ENCODE assay signal across 28 mouse cellular contexts in the genomic region with DNA sequence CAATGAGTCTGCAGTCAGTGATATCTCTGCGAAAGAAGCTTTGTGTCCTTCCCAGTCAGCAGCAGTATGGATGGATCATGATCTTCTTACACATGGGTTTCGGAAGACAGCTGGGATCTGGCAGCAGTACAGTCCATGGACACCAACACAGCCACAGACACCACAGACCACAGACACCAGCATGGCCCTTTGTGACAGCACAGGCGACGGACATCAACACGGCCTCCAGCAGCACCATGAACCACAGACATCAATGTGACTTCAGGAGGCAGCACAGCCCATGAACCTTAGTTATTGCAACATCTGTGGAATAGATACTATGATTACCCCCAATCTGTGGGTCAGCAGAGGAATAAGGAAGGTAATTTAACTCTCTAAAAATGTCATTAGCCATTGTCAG. TPM values are rescaled to one million over a fixed set of nuclear protein-coding genes. Genes with fewer than 3 reads are reported as not detected.
"Had no signal": no experiment of that assay in that cellular context is flagged by ENCODE, and none has a peak within 500 bp of the region (broad histone marks: within the 10 kb centered on the region; RNA-seq: fewer than 3 reads in every experiment).

No protein-coding gene starts in this region.

- H3K4me1 ChIP-seq: hindbrain, embryonic 13.5 days; hindbrain, embryonic 15.5 days; limb, embryonic 13.5 days had no signal

- DNase-seq: gastrocnemius, adult 2 months; gastrocnemius, postnatal 14 days; gastrocnemius, postnatal 36 days; heart, adult 11 months; heart, adult 2 months; heart, postnatal 14 days; heart, postnatal 36 days; kidney, adult 11 months; kidney, adult 2 months; kidney, adult 9 months; kidney, postnatal 10 days; kidney, postnatal 25 days; kidney, postnatal 4 days; layer of hippocampus, adult 9-11 months; layer of hippocampus, postnatal 36 days; left cerebral cortex, postnatal 4 days had no signal

- H3K27ac ChIP-seq: gastrocnemius, adult 2 months; heart, adult 2 months; heart, embryonic 13.5 days; heart, embryonic 15.5 days; hindbrain, embryonic 13.5 days; hindbrain, embryonic 15.5 days; hindbrain, postnatal 0 days; kidney, embryonic 15.5 days; layer of hippocampus, adult 2 months; limb, embryonic 13.5 days; limb, embryonic 15.5 days had no signal

- H3K27me3 ChIP-seq: heart, embryonic 13.5 days; heart, embryonic 15.5 days; hindbrain, embryonic 13.5 days; hindbrain, embryonic 15.5 days; kidney, embryonic 15.5 days; limb, embryonic 13.5 days; limb, embryonic 15.5 days had no signal

- H3K9ac ChIP-seq: heart, embryonic 13.5 days; heart, embryonic 15.5 days; hindbrain, embryonic 13.5 days; hindbrain, embryonic 15.5 days; kidney, embryonic 15.5 days; limb, embryonic 13.5 days; limb, embryonic 15.5 days had no signal

- H3K9me3 ChIP-seq: heart, embryonic 13.5 days; heart, embryonic 15.5 days; hindbrain, embryonic 13.5 days; hindbrain, embryonic 15.5 days; kidney, embryonic 15.5 days; limb, embryonic 13.5 days; limb, embryonic 15.5 days had no signal

- ATAC-seq: hindbrain, postnatal 0 days; intestine, embryonic 16.5 days had no signal

- H3K4me2 ChIP-seq: heart, embryonic 11.5 days; heart, embryonic 13.5 days; heart, embryonic 15.5 days; hindbrain, embryonic 13.5 days; hindbrain, embryonic 15.5 days; kidney, embryonic 15.5 days; limb, embryonic 13.5 days; limb, embryonic 15.5 days had no signal

- H3K4me3 ChIP-seq: gastrocnemius, adult 2 months; heart, adult 2 months; heart, embryonic 13.5 days; heart, embryonic 15.5 days; hindbrain, embryonic 13.5 days; hindbrain, embryonic 15.5 days; kidney, embryonic 15.5 days; layer of hippocampus, adult 2 months; limb, embryonic 13.5 days; limb, embryonic 15.5 days had no signal

- H3K36me3 ChIP-seq: heart, embryonic 13.5 days; heart, embryonic 15.5 days; hindbrain, embryonic 13.5 days; hindbrain, embryonic 15.5 days; kidney, embryonic 15.5 days; limb, embryonic 13.5 days; limb, embryonic 15.5 days had no signal

RNA-seq across cellular contexts. Expression of a gene that starts 15.1 kb away (rescaled TPM):
- polyA plus RNA-seq: limb, embryonic 11.5 days had no signal
